Mouse (Mus musculus): ENCODE data around the gene Schip1. TPM values are rescaled to one million over a fixed set of nuclear protein-coding genes. Genes with fewer than 3 reads are reported as not detected.

Gene Schip1
- polyA plus RNA-seq, 1 experiment from 2014 or later: 68.8 TPM

DNA sequence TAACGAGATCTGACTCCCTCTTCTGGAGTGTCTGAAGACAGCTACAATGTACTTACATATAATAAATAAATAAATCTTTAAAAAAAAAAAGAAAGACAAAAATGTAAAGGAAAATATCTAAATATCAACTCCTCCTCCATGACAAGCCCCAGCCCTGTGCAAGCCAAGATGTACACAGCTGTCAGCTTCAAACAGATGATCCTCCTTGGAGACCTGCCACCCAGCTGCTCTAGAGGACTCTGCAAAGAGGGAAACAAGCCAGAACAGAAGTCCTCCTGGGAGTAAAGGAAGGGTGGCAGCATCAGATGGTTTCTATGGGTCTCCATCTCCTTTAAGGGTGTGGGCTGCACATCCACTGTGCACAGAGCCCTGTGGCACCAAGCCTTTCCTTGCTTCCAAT lies 308.3 kb downstream of the Schip1 start:
- WGBS (ENCODE audit: insufficient replicate concordance): no CpG with 5 or more reads among the region's 1 CpGs
- no peak overlapping the region for H3K4me2 ChIP-seq
- no peak for ATAC-seq (replicated peaks; ENCODE audit: insufficient number of reproducible peaks, low FRiP score, low TSS enrichment)
- no peaks in the 10 kb centered on the region for H3K4me1 ChIP-seq (ENCODE audit: control insufficient read depth, insufficient read depth, low read length)
- no peaks in the 10 kb centered on the region for H3K9me3 ChIP-seq (replicated peaks; ENCODE audit: control insufficient read depth, low read length)
- no peak overlapping the region for H3K4me3 ChIP-seq (ENCODE audit: low read depth, low read length)
- H3K27ac ChIP-seq (ENCODE audit: low read depth, low read length): no peak overlapping the region
- no peaks in the 10 kb centered on the region for H3K36me3 ChIP-seq (ENCODE audit: control insufficient read depth, insufficient read depth, low read length)
- H3K27me3 ChIP-seq (ENCODE audit: control insufficient read depth, insufficient read depth, low read length): no peaks in the 10 kb centered on the region
- H3K9ac ChIP-seq (ENCODE audit: low read depth, low read length): no peak overlapping the region

DNA sequence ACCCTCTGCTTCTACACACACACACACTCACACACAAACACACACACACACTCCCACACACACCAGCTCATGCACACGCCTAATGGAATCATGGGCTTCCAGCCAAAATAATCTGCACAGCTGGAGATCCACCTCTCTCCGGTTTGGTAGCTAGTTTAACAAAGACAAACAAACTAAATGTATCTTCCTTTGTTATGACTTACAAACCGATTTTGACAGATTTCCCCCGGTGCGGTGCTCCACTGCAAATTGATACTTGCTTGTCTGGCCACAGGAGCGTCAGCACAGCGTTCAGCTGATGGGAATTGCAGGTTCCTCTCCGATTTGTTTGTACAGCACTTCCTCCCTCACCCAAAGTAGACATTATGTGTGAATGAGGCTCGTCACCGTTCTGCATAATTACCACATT lies 310.5 kb downstream of the Schip1 start:
- H3K9me3 ChIP-seq (replicated peaks; ENCODE audit: control insufficient read depth, low read length): no peaks in the 10 kb centered on the region
- no peaks in the 10 kb centered on the region for H3K27me3 ChIP-seq (ENCODE audit: control insufficient read depth, insufficient read depth, low read length)
- no peaks in the 10 kb centered on the region for H3K36me3 ChIP-seq (ENCODE audit: control insufficient read depth, insufficient read depth, low read length)
- H3K4me2 ChIP-seq: 0 out of 2 replicates have a peak overlapping the region, but pooled peaks have one; percentile 22
- H3K9ac ChIP-seq (ENCODE audit: low read depth, low read length): no peak overlapping the region
- WGBS (ENCODE audit: insufficient replicate concordance): 45% methylated on average over 10 of the region's 10 CpGs
- H3K4me1 ChIP-seq (ENCODE audit: control insufficient read depth, insufficient read depth, low read length): no peaks in the 10 kb centered on the region
- H3K4me3 ChIP-seq (ENCODE audit: low read depth, low read length): no peak overlapping the region
- ATAC-seq (replicated peaks; ENCODE audit: insufficient number of reproducible peaks, low FRiP score, low TSS enrichment): no peak
- H3K27ac ChIP-seq (ENCODE audit: low read depth, low read length): no peak overlapping the region

- Histone ChIP-seq H3K4me2 (no peak overlapping the region), H3K27me3 (ENCODE audit: control insufficient read depth, insufficient read depth, low read length) (no peaks in the 10 kb centered on the region), H3K4me3 (ENCODE audit: low read depth, low read length) (no peak overlapping the region), H3K4me1 (ENCODE audit: control insufficient read depth, insufficient read depth, low read length) (no peaks in the 10 kb centered on the region), H3K9me3 (replicated peaks; ENCODE audit: control insufficient read depth, low read length) (no peaks in the 10 kb centered on the region), H3K27ac (ENCODE audit: low read depth, low read length) (no peak overlapping the region), H3K9ac (ENCODE audit: low read depth, low read length) (no peak overlapping the region), H3K36me3 (ENCODE audit: control insufficient read depth, insufficient read depth, low read length) (no peaks in the 10 kb centered on the region)
- WGBS (ENCODE audit: insufficient replicate concordance): 73% methylated on average over 7 of the region's 7 CpGs
- no peak for ATAC-seq (replicated peaks; ENCODE audit: insufficient number of reproducible peaks, low FRiP score, low TSS enrichment)
Measured at GRCm38 (mm10) chr3:68377452-68378198, 313.0 kb downstream of the Schip1 start.

DNA sequence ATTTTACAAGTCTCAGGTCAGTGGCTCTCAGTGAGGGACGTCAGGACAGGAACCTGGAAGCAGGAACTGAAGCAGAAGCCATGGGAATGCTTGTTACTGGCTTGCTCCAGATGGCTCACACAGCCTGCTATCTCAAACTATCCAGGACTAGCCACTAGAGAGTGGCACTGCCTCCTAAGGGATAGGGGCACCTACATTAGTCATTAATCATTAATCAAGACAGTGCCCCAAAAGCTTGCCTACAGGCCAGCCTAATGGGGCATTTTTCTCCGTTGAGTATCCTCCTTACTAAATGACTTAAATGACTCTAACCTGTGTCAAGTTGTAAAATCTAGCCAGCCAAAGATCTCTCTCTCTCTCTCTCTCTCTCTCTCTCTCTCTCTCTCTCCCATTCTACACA lies 314.2 kb downstream of the Schip1 start:
- Histone ChIP-seq H3K27ac (ENCODE audit: low read depth, low read length) (no peak overlapping the region), H3K4me3 (ENCODE audit: low read depth, low read length) (no peak overlapping the region), H3K27me3 (ENCODE audit: control insufficient read depth, insufficient read depth, low read length) (no peaks in the 10 kb centered on the region), H3K4me2 (no peak overlapping the region), H3K9me3 (replicated peaks; ENCODE audit: control insufficient read depth, low read length) (no peaks in the 10 kb centered on the region), H3K4me1 (ENCODE audit: control insufficient read depth, insufficient read depth, low read length) (no peaks in the 10 kb centered on the region), H3K9ac (ENCODE audit: low read depth, low read length) (no peak overlapping the region), H3K36me3 (ENCODE audit: control insufficient read depth, insufficient read depth, low read length) (no peaks in the 10 kb centered on the region)
- 68% methylated on average over 2 of the region's 2 CpGs for WGBS (ENCODE audit: insufficient replicate concordance)
- ATAC-seq (replicated peaks; ENCODE audit: insufficient number of reproducible peaks, low FRiP score, low TSS enrichment): no peak

DNA sequence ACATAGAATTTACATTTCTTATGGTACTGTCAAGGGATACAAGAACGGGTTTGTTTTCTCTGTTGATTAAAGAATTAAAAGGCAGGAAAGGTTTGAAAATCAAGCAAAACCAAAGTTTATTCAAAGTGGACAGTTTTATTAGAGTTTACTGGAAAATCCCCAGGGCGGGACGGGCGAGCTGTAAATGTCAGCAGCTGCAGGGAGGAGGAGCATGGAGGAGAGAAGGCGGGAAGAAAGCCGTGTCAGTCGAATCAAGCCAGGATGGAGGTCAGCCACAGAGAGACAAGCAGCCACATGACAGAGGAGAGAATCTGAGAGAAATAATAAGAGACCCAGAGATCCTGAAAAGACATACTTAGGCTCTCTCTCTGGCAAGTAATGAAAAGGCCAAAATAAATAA lies 314.6 kb downstream of the Schip1 start:
- no peak overlapping the region for H3K4me2 ChIP-seq
- no peak overlapping the region for H3K4me3 ChIP-seq (ENCODE audit: low read depth, low read length)
- H3K36me3 ChIP-seq (ENCODE audit: control insufficient read depth, insufficient read depth, low read length): no peaks in the 10 kb centered on the region
- H3K9ac ChIP-seq (ENCODE audit: low read depth, low read length): no peak overlapping the region
- no peak overlapping the region for H3K27ac ChIP-seq (ENCODE audit: low read depth, low read length)
- H3K9me3 ChIP-seq (replicated peaks; ENCODE audit: control insufficient read depth, low read length): no peaks in the 10 kb centered on the region
- 56% methylated on average over 7 of the region's 7 CpGs for WGBS (ENCODE audit: insufficient replicate concordance)
- H3K27me3 ChIP-seq (ENCODE audit: control insufficient read depth, insufficient read depth, low read length): no peaks in the 10 kb centered on the region
- H3K4me1 ChIP-seq (ENCODE audit: control insufficient read depth, insufficient read depth, low read length): no peaks in the 10 kb centered on the region
- no peak for ATAC-seq (replicated peaks; ENCODE audit: insufficient number of reproducible peaks, low FRiP score, low TSS enrichment)

- Histone ChIP-seq H3K9ac (ENCODE audit: low read depth, low read length) (no peak overlapping the region), H3K27ac (ENCODE audit: low read depth, low read length) (no peak overlapping the region), H3K4me3 (ENCODE audit: low read depth, low read length) (no peak overlapping the region), H3K4me1 (ENCODE audit: control insufficient read depth, insufficient read depth, low read length) (no peaks in the 10 kb centered on the region), H3K9me3 (replicated peaks; ENCODE audit: control insufficient read depth, low read length) (no peaks in the 10 kb centered on the region), H3K4me2 (no peak overlapping the region), H3K36me3 (ENCODE audit: control insufficient read depth, insufficient read depth, low read length) (no peaks in the 10 kb centered on the region), H3K27me3 (ENCODE audit: control insufficient read depth, insufficient read depth, low read length) (no peaks in the 10 kb centered on the region)
- ATAC-seq (replicated peaks; ENCODE audit: insufficient number of reproducible peaks, low FRiP score, low TSS enrichment): no peak
Measured at GRCm38 (mm10) chr3:68383672-68384071, 319.1 kb downstream of the Schip1 start.

DNA sequence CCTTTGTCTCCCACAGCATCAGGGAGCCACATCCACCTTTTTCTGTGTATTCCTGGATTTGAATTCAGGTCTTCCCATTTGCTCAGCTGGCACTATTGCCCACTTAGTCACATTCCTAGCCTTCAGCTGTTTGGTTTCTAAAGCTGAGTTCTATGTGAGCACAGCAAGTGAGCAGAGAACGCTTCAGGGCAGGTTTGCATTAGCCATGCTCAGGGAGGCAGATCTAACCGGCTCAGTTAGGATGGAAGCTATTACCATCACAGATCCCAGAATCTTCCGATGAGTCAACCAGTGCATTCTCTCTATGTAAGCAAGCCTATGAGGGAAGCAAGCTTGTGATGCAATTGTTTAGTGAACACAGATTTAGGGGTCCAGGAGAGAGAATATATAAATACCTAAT lies 320.9 kb downstream of the Schip1 start:
- WGBS (ENCODE audit: insufficient replicate concordance): 76% methylated on average over 3 of the region's 3 CpGs
- no peaks in the 10 kb centered on the region for H3K9me3 ChIP-seq (replicated peaks; ENCODE audit: control insufficient read depth, low read length)

DNA sequence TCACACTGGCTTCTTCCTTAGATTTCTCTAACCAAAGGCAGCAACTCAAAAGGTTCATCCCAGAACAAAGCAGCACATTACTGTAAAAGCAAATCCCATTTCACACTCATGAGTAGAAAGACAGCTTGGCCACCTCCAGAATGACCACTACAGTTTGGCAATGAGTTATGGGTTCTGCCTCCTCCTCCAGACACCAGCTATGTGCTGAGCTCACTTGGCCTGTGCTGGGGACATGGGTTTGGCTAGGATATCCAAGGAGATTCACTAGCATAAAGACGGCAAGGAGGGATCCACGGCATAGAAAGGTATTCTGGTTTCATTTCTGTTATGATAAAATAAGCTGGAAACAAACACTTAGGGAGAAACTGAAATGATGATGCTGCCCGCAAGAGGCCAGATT lies 323.4 kb downstream of the Schip1 start:
- H3K9ac ChIP-seq (ENCODE audit: low read depth, low read length): no peak overlapping the region
- 85% methylated on average over 3 of the region's 3 CpGs for WGBS (ENCODE audit: insufficient replicate concordance)

More for the DNA sequence above, 320.9 kb downstream of the Schip1 start:
- no peak for ATAC-seq (replicated peaks; ENCODE audit: insufficient number of reproducible peaks, low FRiP score, low TSS enrichment)
- Histone ChIP-seq H3K4me3 (ENCODE audit: low read depth, low read length) (no peak overlapping the region), H3K36me3 (ENCODE audit: control insufficient read depth, insufficient read depth, low read length) (no peaks in the 10 kb centered on the region), H3K27ac (ENCODE audit: low read depth, low read length) (no peak overlapping the region), H3K4me1 (ENCODE audit: control insufficient read depth, insufficient read depth, low read length) (no peaks in the 10 kb centered on the region), H3K9ac (ENCODE audit: low read depth, low read length) (no peak overlapping the region), H3K27me3 (ENCODE audit: control insufficient read depth, insufficient read depth, low read length) (no peaks in the 10 kb centered on the region), H3K4me2 (no peak overlapping the region)

GRCm38 (mm10) chr3:68393578-68393977 lies 329.0 kb downstream of the Schip1 start:
- WGBS (ENCODE audit: insufficient replicate concordance): 76% methylated on average over 2 of the region's 2 CpGs

More for the DNA sequence above, 323.4 kb downstream of the Schip1 start:
- no peaks in the 10 kb centered on the region for H3K4me1 ChIP-seq (ENCODE audit: control insufficient read depth, insufficient read depth, low read length)
- ATAC-seq (replicated peaks; ENCODE audit: insufficient number of reproducible peaks, low FRiP score, low TSS enrichment): no peak
- no peak overlapping the region for H3K4me3 ChIP-seq (ENCODE audit: low read depth, low read length)
- no peaks in the 10 kb centered on the region for H3K27me3 ChIP-seq (ENCODE audit: control insufficient read depth, insufficient read depth, low read length)
- H3K9me3 ChIP-seq (replicated peaks; ENCODE audit: control insufficient read depth, low read length): no peaks in the 10 kb centered on the region
- no peak overlapping the region for H3K4me2 ChIP-seq
- H3K27ac ChIP-seq (ENCODE audit: low read depth, low read length): no peak overlapping the region
- no peaks in the 10 kb centered on the region for H3K36me3 ChIP-seq (ENCODE audit: control insufficient read depth, insufficient read depth, low read length)

More at GRCm38 (mm10) chr3:68393578-68393977, 329.0 kb downstream of the Schip1 start:
- H3K4me3 ChIP-seq (ENCODE audit: low read depth, low read length): no peak overlapping the region
- H3K4me1 ChIP-seq (ENCODE audit: control insufficient read depth, insufficient read depth, low read length): no peaks in the 10 kb centered on the region
- no peaks in the 10 kb centered on the region for H3K27me3 ChIP-seq (ENCODE audit: control insufficient read depth, insufficient read depth, low read length)
- no peaks in the 10 kb centered on the region for H3K9me3 ChIP-seq (replicated peaks; ENCODE audit: control insufficient read depth, low read length)
- no peak overlapping the region for H3K27ac ChIP-seq (ENCODE audit: low read depth, low read length)
- no peak for ATAC-seq (replicated peaks; ENCODE audit: insufficient number of reproducible peaks, low FRiP score, low TSS enrichment)
- H3K9ac ChIP-seq (ENCODE audit: low read depth, low read length): no peak overlapping the region
- no peak overlapping the region for H3K4me2 ChIP-seq
- H3K36me3 ChIP-seq (ENCODE audit: control insufficient read depth, insufficient read depth, low read length): no peaks in the 10 kb centered on the region
